Mouse (Mus musculus): ENCODE measurements around the gene Arhgap15. TPM values are rescaled to one million over a fixed set of nuclear protein-coding genes. Genes with fewer than 3 reads are reported as not detected.

The Arhgap15 gene
- polyA plus RNA-seq, 1 experiment: 0.20 TPM

DNA sequence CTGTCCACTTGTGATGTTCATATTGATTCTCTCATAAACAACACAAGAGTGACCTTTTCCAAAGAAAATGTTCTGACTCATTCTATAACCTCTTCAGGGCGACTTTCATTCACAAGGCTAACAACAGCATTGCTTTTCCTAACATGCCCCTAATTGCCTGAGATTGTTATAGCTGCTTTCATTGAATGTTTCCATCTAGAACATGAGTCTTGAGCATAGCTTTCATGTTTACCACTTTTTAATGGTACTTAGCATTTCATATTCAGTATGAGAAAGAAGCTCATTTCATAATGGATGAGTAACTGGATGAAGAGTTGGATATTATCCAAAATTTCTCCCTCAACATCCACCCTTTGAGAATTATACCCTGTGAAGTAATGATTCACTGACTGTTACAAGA, 403.7 kb downstream of the Arhgap15 start:
- Histone ChIP-seq H3K27me3 (ENCODE audit: control insufficient read depth, insufficient read depth, low read length) (no peaks in the 10 kb centered on the region), H3K4me3 (ENCODE audit: low read depth, low read length) (no peak overlapping the region), H3K27ac (ENCODE audit: insufficient read depth, low read depth, low read length) (no peak overlapping the region), H3K4me1 (ENCODE audit: control insufficient read depth, insufficient read depth, insufficient read length, low read length) (no peaks in the 10 kb centered on the region), H3K36me3 (ENCODE audit: control insufficient read depth, insufficient read depth, low read length) (no peaks in the 10 kb centered on the region)
- 67% methylated on average over 1 of the region's 1 CpGs for WGBS
- no peak for TF ChIP-seq POLR2A (IDR thresholded peaks at IDR 0.05; ENCODE audit: low read depth, low read length)
- TF ChIP-seq CTCF (IDR thresholded peaks at IDR 0.05; ENCODE audit: extremely low read depth, insufficient read length, insufficient replicate concordance, low read depth, low read length): no peak

DNA sequence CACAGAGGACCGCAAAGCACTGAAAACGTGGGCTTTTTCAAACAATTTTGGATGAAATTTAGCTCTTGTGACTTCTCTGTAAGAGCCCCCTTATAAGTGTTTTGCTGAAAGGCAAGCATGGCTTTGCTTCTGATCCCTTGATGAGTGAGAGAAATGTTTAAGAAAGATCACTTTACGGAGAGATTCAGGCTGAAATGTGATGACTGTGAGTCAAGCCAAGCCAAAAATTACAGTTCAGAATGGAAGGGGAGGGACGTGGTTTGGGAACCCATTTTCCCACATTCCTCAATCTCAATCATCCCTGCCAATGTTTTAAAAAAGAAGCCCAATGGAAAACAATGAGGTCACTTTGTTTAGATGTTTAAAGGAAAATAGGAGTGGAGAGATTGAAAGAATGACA, 411.7 kb downstream of the Arhgap15 start:
- Histone ChIP-seq H3K4me3 (ENCODE audit: low read depth, low read length) (no peak overlapping the region), H3K36me3 (ENCODE audit: control insufficient read depth, insufficient read depth, low read length) (no peaks in the 10 kb centered on the region), H3K27me3 (ENCODE audit: control insufficient read depth, insufficient read depth, low read length) (no peaks in the 10 kb centered on the region), H3K27ac (ENCODE audit: insufficient read depth, low read depth, low read length) (no peak overlapping the region), H3K4me1 (ENCODE audit: control insufficient read depth, insufficient read depth, insufficient read length, low read length) (no peaks in the 10 kb centered on the region)
- WGBS: 79% methylated on average over 4 of the region's 4 CpGs
- TF ChIP-seq CTCF (IDR thresholded peaks at IDR 0.05; ENCODE audit: extremely low read depth, insufficient read length, insufficient replicate concordance, low read depth, low read length) (no peak), POLR2A (IDR thresholded peaks at IDR 0.05; ENCODE audit: low read depth, low read length) (no peak)

DNA sequence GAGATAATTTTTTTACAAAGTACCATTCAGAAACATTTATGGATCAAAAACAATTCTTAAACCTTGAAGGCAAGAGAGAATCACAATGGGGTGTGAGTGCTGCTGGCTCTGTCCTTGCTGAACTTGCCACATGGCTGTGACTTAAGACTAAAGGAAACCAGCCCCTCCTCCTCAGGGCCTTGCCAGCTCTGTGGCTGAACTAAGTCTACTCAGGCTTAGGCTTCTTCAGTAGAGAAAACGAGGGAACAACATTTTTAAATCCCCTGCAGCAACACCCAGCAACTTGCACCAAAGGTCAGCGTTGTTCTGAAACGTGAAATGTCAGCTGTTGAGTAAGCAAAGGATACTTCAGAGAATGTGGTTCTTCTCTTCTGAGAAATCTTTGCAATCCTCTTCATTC, 417.2 kb downstream of the Arhgap15 start:
- Histone ChIP-seq H3K4me3 (ENCODE audit: low read depth, low read length) (no peak overlapping the region), H3K27ac (ENCODE audit: insufficient read depth, low read depth, low read length) (no peak overlapping the region), H3K4me1 (ENCODE audit: control insufficient read depth, insufficient read depth, insufficient read length, low read length) (no peaks in the 10 kb centered on the region), H3K27me3 (ENCODE audit: control insufficient read depth, insufficient read depth, low read length) (no peaks in the 10 kb centered on the region), H3K36me3 (ENCODE audit: control insufficient read depth, insufficient read depth, low read length) (no peaks in the 10 kb centered on the region)
- TF ChIP-seq POLR2A (IDR thresholded peaks at IDR 0.05; ENCODE audit: low read depth, low read length) (no peak), CTCF (IDR thresholded peaks at IDR 0.05; ENCODE audit: extremely low read depth, insufficient read length, insufficient replicate concordance, low read depth, low read length) (no peak)
- 35% methylated on average over 3 of the region's 3 CpGs for WGBS

DNA sequence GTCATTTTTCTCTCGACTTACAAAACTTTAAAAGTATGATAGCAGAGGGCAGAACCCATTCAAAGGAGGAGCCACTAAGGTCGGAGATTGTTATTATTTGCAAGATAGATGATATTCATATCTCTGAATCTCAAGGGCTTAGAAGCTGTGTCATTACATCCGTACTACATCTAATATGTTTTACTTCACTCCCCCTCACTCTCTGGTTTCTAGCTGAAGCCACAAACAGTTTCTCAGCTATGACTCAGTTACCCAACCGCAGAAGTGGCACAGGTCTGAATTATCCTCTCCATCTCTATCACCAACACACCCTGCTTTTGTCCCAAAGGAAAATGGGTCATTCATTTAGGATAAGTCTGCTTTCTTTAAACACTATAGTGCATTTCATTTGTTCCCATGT, 418.1 kb downstream of the Arhgap15 start:
- H3K36me3 ChIP-seq (ENCODE audit: control insufficient read depth, insufficient read depth, low read length): no peaks in the 10 kb centered on the region
- WGBS: 78% methylated on average over 4 of the region's 4 CpGs
- no peak overlapping the region for H3K4me3 ChIP-seq (ENCODE audit: low read depth, low read length)
- H3K27me3 ChIP-seq (ENCODE audit: control insufficient read depth, insufficient read depth, low read length): no peaks in the 10 kb centered on the region
- no peak overlapping the region for H3K27ac ChIP-seq (ENCODE audit: insufficient read depth, low read depth, low read length)
- no peaks in the 10 kb centered on the region for H3K4me1 ChIP-seq (ENCODE audit: control insufficient read depth, insufficient read depth, insufficient read length, low read length)
- no peak for TF ChIP-seq CTCF (IDR thresholded peaks at IDR 0.05; ENCODE audit: extremely low read depth, insufficient read length, insufficient replicate concordance, low read depth, low read length)
- no peak for TF ChIP-seq POLR2A (IDR thresholded peaks at IDR 0.05; ENCODE audit: low read depth, low read length)

DNA sequence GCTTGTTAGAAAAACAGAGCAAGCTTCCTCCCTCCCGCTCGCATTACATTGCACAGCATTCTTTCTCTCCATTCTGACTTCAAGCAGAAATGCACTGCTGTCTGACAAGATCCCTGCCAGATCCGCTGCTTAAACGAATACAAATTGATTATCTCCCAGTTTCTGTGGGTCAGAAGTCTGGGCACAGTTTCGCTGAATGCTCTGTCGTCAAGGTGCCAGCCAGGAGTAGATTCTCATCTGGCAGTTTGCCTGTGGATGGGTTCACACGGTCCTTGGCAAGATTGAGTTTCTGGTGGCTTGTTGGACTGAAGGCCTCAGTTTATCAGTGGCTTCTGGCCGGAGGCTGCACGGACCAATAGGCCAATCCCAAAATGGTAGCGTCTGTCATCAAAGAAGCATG, 435.9 kb downstream of the Arhgap15 start:
- Histone ChIP-seq H3K27me3 (ENCODE audit: control insufficient read depth, insufficient read depth, low read length) (no peaks in the 10 kb centered on the region), H3K27ac (ENCODE audit: insufficient read depth, low read depth, low read length) (no peak overlapping the region), H3K4me3 (ENCODE audit: low read depth, low read length) (no peak overlapping the region), H3K36me3 (ENCODE audit: control insufficient read depth, insufficient read depth, low read length) (no peaks in the 10 kb centered on the region), H3K4me1 (ENCODE audit: control insufficient read depth, insufficient read depth, insufficient read length, low read length) (no peaks in the 10 kb centered on the region)
- TF ChIP-seq POLR2A (IDR thresholded peaks at IDR 0.05; ENCODE audit: low read depth, low read length) (no peak), CTCF (IDR thresholded peaks at IDR 0.05; ENCODE audit: extremely low read depth, insufficient read length, insufficient replicate concordance, low read depth, low read length) (no peak)
- WGBS: 81% methylated on average over 10 of the region's 10 CpGs

DNA sequence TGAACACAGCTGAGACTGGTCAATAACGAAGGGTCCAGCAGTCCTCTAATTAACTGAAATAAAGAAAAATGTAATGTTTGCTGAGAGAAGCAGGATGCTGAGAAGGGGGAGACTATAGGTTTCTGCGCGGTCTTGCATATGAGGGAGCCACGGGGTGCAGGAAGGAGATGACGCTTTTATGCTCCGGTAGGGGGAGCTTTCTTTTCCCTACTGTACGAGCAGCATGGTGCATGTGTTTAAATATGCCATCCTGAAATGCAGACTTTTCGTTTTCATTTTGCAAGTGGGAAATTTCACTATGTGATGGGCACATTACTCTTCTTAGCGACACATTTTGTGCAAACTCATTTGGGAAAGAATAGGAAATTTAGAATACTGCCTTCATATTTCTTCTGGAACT, 442.1 kb downstream of the Arhgap15 start:
- no peak overlapping the region for H3K4me3 ChIP-seq (ENCODE audit: low read depth, low read length)
- no peaks in the 10 kb centered on the region for H3K27me3 ChIP-seq (ENCODE audit: control insufficient read depth, insufficient read depth, low read length)
- TF ChIP-seq CTCF (IDR thresholded peaks at IDR 0.05; ENCODE audit: extremely low read depth, insufficient read length, insufficient replicate concordance, low read depth, low read length) (no peak), POLR2A (IDR thresholded peaks at IDR 0.05; ENCODE audit: low read depth, low read length) (no peak)
- no peak overlapping the region for H3K27ac ChIP-seq (ENCODE audit: insufficient read depth, low read depth, low read length)
- H3K4me1 ChIP-seq (ENCODE audit: control insufficient read depth, insufficient read depth, insufficient read length, low read length): no peaks in the 10 kb centered on the region
- 86% methylated on average over 9 of the region's 9 CpGs for WGBS
- H3K36me3 ChIP-seq (ENCODE audit: control insufficient read depth, insufficient read depth, low read length): no peaks in the 10 kb centered on the region

DNA sequence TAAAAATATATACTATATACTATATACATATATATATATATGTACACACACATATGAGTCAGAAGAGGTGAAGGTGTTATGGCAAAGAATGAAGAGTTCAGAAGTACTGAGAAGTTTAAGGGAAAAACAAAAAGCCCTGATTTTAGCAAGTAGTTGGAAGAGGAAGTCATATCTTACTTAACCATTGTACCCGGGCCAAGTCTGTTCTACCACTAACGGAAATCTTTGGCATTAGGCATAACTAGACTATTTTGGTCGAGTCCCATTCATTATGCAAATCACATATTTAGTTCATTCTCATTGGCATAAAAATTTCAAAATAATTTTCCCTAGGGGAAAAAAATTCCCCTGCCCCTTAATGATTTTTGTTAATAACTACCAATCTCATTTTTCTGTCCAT, 443.4 kb downstream of the Arhgap15 start:
- no peaks in the 10 kb centered on the region for H3K36me3 ChIP-seq (ENCODE audit: control insufficient read depth, insufficient read depth, low read length)
- no peak overlapping the region for H3K27ac ChIP-seq (ENCODE audit: insufficient read depth, low read depth, low read length)
- TF ChIP-seq CTCF (IDR thresholded peaks at IDR 0.05; ENCODE audit: extremely low read depth, insufficient read length, insufficient replicate concordance, low read depth, low read length) (no peak), POLR2A (IDR thresholded peaks at IDR 0.05; ENCODE audit: low read depth, low read length) (no peak)
- no peak overlapping the region for H3K4me3 ChIP-seq (ENCODE audit: low read depth, low read length)
- 71% methylated on average over 3 of the region's 3 CpGs for WGBS
- no peaks in the 10 kb centered on the region for H3K4me1 ChIP-seq (ENCODE audit: control insufficient read depth, insufficient read depth, insufficient read length, low read length)
- no peaks in the 10 kb centered on the region for H3K27me3 ChIP-seq (ENCODE audit: control insufficient read depth, insufficient read depth, low read length)

DNA sequence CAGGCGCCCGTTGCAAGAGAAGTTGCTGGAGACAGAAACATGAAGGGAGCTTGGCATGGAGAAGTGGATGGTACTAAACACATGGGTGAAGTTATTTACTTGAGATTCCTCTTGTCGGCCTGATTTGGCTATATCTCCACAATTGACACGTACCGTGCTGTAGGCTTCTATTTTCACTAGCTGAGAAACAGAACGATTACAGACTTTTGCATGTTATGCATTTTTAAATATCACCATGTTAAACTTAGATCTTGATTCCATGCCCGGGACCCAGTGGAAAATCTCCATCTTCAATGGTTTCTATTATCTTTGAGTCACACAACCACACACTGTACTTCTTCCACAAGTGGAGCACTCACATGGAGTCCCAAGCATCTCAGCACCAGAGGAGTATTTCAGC, 466.9 kb downstream of the Arhgap15 start:
- Histone ChIP-seq H3K4me1 (ENCODE audit: control insufficient read depth, insufficient read depth, insufficient read length, low read length) (no peaks in the 10 kb centered on the region), H3K36me3 (ENCODE audit: control insufficient read depth, insufficient read depth, low read length) (no peaks in the 10 kb centered on the region), H3K4me3 (ENCODE audit: low read depth, low read length) (no peak overlapping the region), H3K27ac (ENCODE audit: insufficient read depth, low read depth, low read length) (no peak overlapping the region), H3K27me3 (ENCODE audit: control insufficient read depth, insufficient read depth, low read length) (no peaks in the 10 kb centered on the region)
- TF ChIP-seq POLR2A (IDR thresholded peaks at IDR 0.05; ENCODE audit: low read depth, low read length) (no peak), CTCF (IDR thresholded peaks at IDR 0.05; ENCODE audit: extremely low read depth, insufficient read length, insufficient replicate concordance, low read depth, low read length) (no peak)
- 86% methylated on average over 7 of the region's 7 CpGs for WGBS

Measured in small intestine, adult 2 months (tissue).